Comparison of ENCODE assay signal across 8 mouse cellular contexts in genomic region chr7:122965386-122965785, GRCm38 (mm10). TPM values are rescaled to one million over a fixed set of nuclear protein-coding genes. Genes with fewer than 3 reads are reported as not detected.
DNase-seq lines count a peak whose midpoint lies in the region; ATAC-seq lines count a peak whose summit lies in the region.

Gene Rbbp6 (plus strand): TSS chr7:122965686.

- H3K9ac ChIP-seq in hindbrain, embryonic 15.5 days = no peak within 1 kb of the TSS

- H3K27me3 ChIP-seq in hindbrain, embryonic 15.5 days = no peaks in the 10 kb centered on the region
- no peaks in the 10 kb centered on the region for H3K27me3 ChIP-seq in midbrain, embryonic 10.5 days (ENCODE audit: low read depth, poor library complexity, severe bottlenecking)

- no peak within 1 kb of the TSS for H3K4me2 ChIP-seq in hindbrain, embryonic 15.5 days

- 0 out of 2 replicates have a peak, but pooled peaks cover 7% of the 10 kb centered on the region for H3K4me1 ChIP-seq in hindbrain, embryonic 15.5 days (replicated peaks)
- peaks cover 6% of the 10 kb centered on the region for H3K4me1 ChIP-seq in midbrain, embryonic 10.5 days

- no peaks in the 10 kb centered on the region for H3K9me3 ChIP-seq in hindbrain, embryonic 15.5 days
- H3K9me3 ChIP-seq in midbrain, embryonic 10.5 days (replicated peaks) = no peaks in the 10 kb centered on the region

- H3K4me3 ChIP-seq in hindbrain, embryonic 15.5 days = no peak within 1 kb of the TSS
- H3K4me3 ChIP-seq in midbrain, embryonic 10.5 days = no peak within 1 kb of the TSS

- DNase-seq in heart, adult 18-20 months = no peak
- DNase-seq in heart, adult 11 months = no peak
- DNase-seq in adrenal gland, adult 2 months = no peak
- no peak for DNase-seq in gastrocnemius, adult 18-20 months (ENCODE audit: low spot score)
- no peak for DNase-seq in midbrain, embryonic 10.5 days (ENCODE audit: low spot score)
- no peak for DNase-seq in cerebellum, postnatal 25 days
- DNase-seq in urinary bladder, adult 18-20 months (ENCODE audit: low spot score in 2 of 2) = no peak

- no peak within 1 kb of the TSS for H3K27ac ChIP-seq in hindbrain, embryonic 15.5 days (replicated peaks)
- no peak within 1 kb of the TSS for H3K27ac ChIP-seq in midbrain, embryonic 10.5 days (replicated peaks)

- 83% methylated on average over 5 of the region's 5 CpGs for WGBS in hindbrain, embryonic 15.5 days
- WGBS in midbrain, embryonic 10.5 days = 84% methylated on average over 5 of the region's 5 CpGs

- H3K36me3 ChIP-seq in hindbrain, embryonic 15.5 days = no peaks in the 10 kb centered on the region
- no peaks in the 10 kb centered on the region for H3K36me3 ChIP-seq in midbrain, embryonic 10.5 days

- no peak for ATAC-seq in hindbrain, embryonic 15.5 days (ENCODE audit: low FRiP score, low read depth)

RNA-seq across cellular contexts. Expression of gene Rbbp6, which starts in this region (rescaled TPM):
- total RNA-seq in heart, adult 18-20 months (2021) = 10 to 100 TPM; 26.6 to 34.3 TPM
- total RNA-seq in adrenal gland, adult 2 months (2021) = 10 to 100 TPM; 43.8 to 82.9 TPM
- 5.5 and 8.0 TPM in 2 replicates for polyA plus RNA-seq in adrenal gland, adult 2 months (2012; rRNA removed)
- 10 to 100 TPM; 23.4 to 24.5 TPM for total RNA-seq in gastrocnemius, adult 18-20 months (2021)
- 25.0 and 26.3 TPM in 2 replicates for polyA plus RNA-seq in hindbrain, embryonic 15.5 days (2015; fragmentation: Nextera tagmentation; extraction: Ambion mirVana)
- 24.9 and 25.6 TPM in 2 replicates for polyA plus RNA-seq in midbrain, embryonic 10.5 days (2016; fragmentation: Nextera tagmentation; extraction: Ambion mirVana)
